Mouse (Mus musculus): ENCODE results near the gene Klf11. TPM values are rescaled to one million over a fixed set of nuclear protein-coding genes. Genes with fewer than 3 reads are reported as not detected.

The Klf11 gene
- polyA plus RNA-seq, 1 experiment from 2014 or later, result 12.2 TPM

- no peak for ATAC-seq (replicated peaks; ENCODE audit: insufficient number of reproducible peaks, low FRiP score, low TSS enrichment)
- peaks cover 18% of the 10 kb centered on the region for H3K4me1 ChIP-seq (ENCODE audit: control insufficient read depth, insufficient read depth, low read length)
- H3K4me3 ChIP-seq (ENCODE audit: low read depth, low read length), result peak overlapping the region; percentile 84
- H3K9me3 ChIP-seq (replicated peaks; ENCODE audit: control insufficient read depth, low read length), result no peaks in the 10 kb centered on the region
- H3K36me3 ChIP-seq (ENCODE audit: control insufficient read depth, insufficient read depth, low read length), result peaks cover 10% of the 10 kb centered on the region
- H3K9ac ChIP-seq (ENCODE audit: low read depth, low read length), result peak overlapping the region; percentile 84
- H3K4me2 ChIP-seq, result peak overlapping the region; percentile 67
- no peaks in the 10 kb centered on the region for H3K27me3 ChIP-seq (ENCODE audit: control insufficient read depth, insufficient read depth, low read length)
- peak overlapping the region; percentile 51; the same call in 1 of the 2 replicates for H3K27ac ChIP-seq (ENCODE audit: low read depth, low read length)
- WGBS (ENCODE audit: insufficient replicate concordance), result 37% methylated on average over 5 of the region's 5 CpGs
Observed at GRCm38 (mm10) chr12:24709831-24710508, 58.9 kb downstream of the Klf11 start.

GRCm38 (mm10) chr12:24710672-24711071 is 59.6 kb downstream of the Klf11 start:
- no peak overlapping the region for H3K4me3 ChIP-seq (ENCODE audit: low read depth, low read length)
- H3K9me3 ChIP-seq (replicated peaks; ENCODE audit: control insufficient read depth, low read length), result no peaks in the 10 kb centered on the region
- H3K36me3 ChIP-seq (ENCODE audit: control insufficient read depth, insufficient read depth, low read length), result peaks cover 10% of the 10 kb centered on the region
- no peak for ATAC-seq (replicated peaks; ENCODE audit: insufficient number of reproducible peaks, low FRiP score, low TSS enrichment)
- WGBS (ENCODE audit: insufficient replicate concordance), result 67% methylated on average over 5 of the region's 5 CpGs
- H3K4me2 ChIP-seq, result peak overlapping the region; percentile 67
- H3K4me1 ChIP-seq (ENCODE audit: control insufficient read depth, insufficient read depth, low read length), result peaks cover 18% of the 10 kb centered on the region
- H3K9ac ChIP-seq (ENCODE audit: low read depth, low read length), result no peak overlapping the region
- H3K27ac ChIP-seq (ENCODE audit: low read depth, low read length), result no peak overlapping the region
- H3K27me3 ChIP-seq (ENCODE audit: control insufficient read depth, insufficient read depth, low read length), result no peaks in the 10 kb centered on the region

Other genes with a start within 250 kb of the Klf11 start
- 26.6 and 28.2 TPM in 2 replicates for gene Taf1b, start 152.9 kb upstream of the Klf11 start, polyA plus RNA-seq (2014; fragmentation: Nextera tagmentation; extraction: Ambion mirVana)
- gene Grhl1, start 79.0 kb upstream of the Klf11 start, polyA plus RNA-seq (2014; fragmentation: Nextera tagmentation; extraction: Ambion mirVana), result 3.3 and 4.9 TPM in 2 replicates
- gene Cys1, start 30.5 kb downstream of the Klf11 start, polyA plus RNA-seq (2014; fragmentation: Nextera tagmentation; extraction: Ambion mirVana), result 0.66 TPM in 2 replicates
- gene Rrm2, start 57.0 kb downstream of the Klf11 start, polyA plus RNA-seq (2014; fragmentation: Nextera tagmentation; extraction: Ambion mirVana), result 211 and 229 TPM in 2 replicates
- 39.1 and 40.1 TPM in 2 replicates for gene Mboat2, start 179.6 kb downstream of the Klf11 start, polyA plus RNA-seq (2014; fragmentation: Nextera tagmentation; extraction: Ambion mirVana)

Data from heart, embryonic 11.5 days (tissue).